Mouse (Mus musculus) C2C12 (cell line): ENCODE measurements around the gene Cdkl3. TPM values are rescaled to one million over a fixed set of nuclear protein-coding genes. Genes with fewer than 3 reads are reported as not detected.
A peak's percentile ranks its signal among the peaks of the same experiment; 100 is the strongest.

Experiments
- H3K27me3 ChIP-seq: one replicate; pipeline ENCODE4 v1.6.1; 2011; ENCODE audit not compliant: control insufficient read depth, insufficient read depth, insufficient read length
- H3K36me3 ChIP-seq: one replicate; pipeline ENCODE4 v1.6.1; 2011; ENCODE audit not compliant: control insufficient read depth, insufficient read depth
- H3K4me3 ChIP-seq: one replicate; pipeline ENCODE4 v1.5.1; 2011; ENCODE audit warnings: mild to moderate bottlenecking, control low read depth; ENCODE audit not compliant: poor library complexity, insufficient read depth, severe bottlenecking
- H3K79me2 ChIP-seq: one replicate; pipeline ENCODE4 v1.6.1; 2011; ENCODE audit not compliant: control insufficient read depth, insufficient read depth
- H3K79me3 ChIP-seq: one replicate; pipeline ENCODE4 v1.6.1; 2011; ENCODE audit warnings: low read depth, control low read depth
- H3ac ChIP-seq: one replicate; pipeline ENCODE3; 2011; ENCODE audit warnings: low read depth; ENCODE audit not compliant: control insufficient read depth, insufficient read length
- CEBPB ChIP-seq: IDR thresholded peaks from one replicate; pipeline ENCODE4 v1.6.1; 2011; ENCODE audit warnings: low read depth, mild to moderate bottlenecking, control low read depth, moderate library complexity
- CTCF ChIP-seq: IDR thresholded peaks from one replicate; pipeline ENCODE4 v1.5.1; 2011; ENCODE audit not compliant: control insufficient read depth, insufficient read depth, insufficient read length
- FOSL1 ChIP-seq: IDR thresholded peaks from one replicate; pipeline ENCODE4 v1.8.0; 2011; ENCODE audit warnings: mild to moderate bottlenecking, low read length; ENCODE audit not compliant: poor library complexity, insufficient read depth, severe bottlenecking
- MAX ChIP-seq: IDR thresholded peaks from one replicate; pipeline ENCODE4 v1.6.1; 2011; ENCODE audit warnings: mild to moderate bottlenecking, control low read depth
- MYOD1 ChIP-seq: IDR thresholded peaks from one replicate; pipeline ENCODE4 v1.6.1; 2011; ENCODE audit warnings: low read depth; ENCODE audit not compliant: control insufficient read depth, insufficient read length
- MYOG ChIP-seq: IDR thresholded peaks from one replicate; pipeline ENCODE4 v1.6.1; 2011; ENCODE audit not compliant: control insufficient read depth, insufficient read length; ENCODE audit errors: extremely low read depth
- USF1 ChIP-seq: IDR thresholded peaks from one replicate; pipeline ENCODE4 v1.6.1; 2011; ENCODE audit warnings: low read depth, mild to moderate bottlenecking, control low read depth, moderate library complexity
- polyA plus RNA-seq: library from polyadenylated mRNA; unstranded; fragments of >200 nt; fragmentation: generic; extraction: Trizol; gene quantifications from one replicate; pipeline ENCODE4 v1.2.1, GENCODE M21; 2012; ENCODE audit warnings: missing spikeins

Gene Cdkl3
- polyA plus RNA-seq, 1 experiment = 1.7 TPM

GRCm38 (mm10) chr11:52098398-52098946 is 94.5 kb downstream of the Cdkl3 start, which contains the start of gene Ppp2ca:
Gene Ppp2ca (plus strand): TSS chr11:52098681.
- H3ac ChIP-seq = peak within 1 kb of the TSS; percentile 87
- H3K79me2 ChIP-seq = peaks cover 49% of the 10 kb centered on the region
- peaks cover 45% of the 10 kb centered on the region for H3K79me3 ChIP-seq
- H3K4me3 ChIP-seq = peak within 1 kb of the TSS; percentile 100
- H3K36me3 ChIP-seq = peaks cover 26% of the 10 kb centered on the region
- TF ChIP-seq MYOD1 = no peak
- no peak for TF ChIP-seq FOSL1
- no peak for TF ChIP-seq MAX
- TF ChIP-seq MYOG = no peak
- no peak for TF ChIP-seq CTCF
- no peaks in the 10 kb centered on the region for H3K27me3 ChIP-seq

- Histone ChIP-seq H3ac (peak overlapping the region; percentile 87), H3K79me3 (peaks cover 52% of the 10 kb centered on the region), H3K36me3 (peaks cover 26% of the 10 kb centered on the region), H3K27me3 (no peaks in the 10 kb centered on the region), H3K79me2 (peaks cover 56% of the 10 kb centered on the region), H3K4me3 (peak overlapping the region; percentile 100)
- no peak for TF ChIP-seq CTCF
- no peak for TF ChIP-seq MAX
- TF ChIP-seq FOSL1 = no peak
- TF ChIP-seq CEBPB = no peak
- TF ChIP-seq USF1 = no peak
Observed at GRCm38 (mm10) chr11:52099031-52099761, 95.2 kb downstream of the Cdkl3 start.

GRCm38 (mm10) chr11:52099771-52100219 is 95.8 kb downstream of the Cdkl3 start:
- H3ac ChIP-seq = peak overlapping the region; percentile 18
- peak overlapping the region; percentile 100 for H3K4me3 ChIP-seq
- H3K36me3 ChIP-seq = peaks cover 26% of the 10 kb centered on the region
- peaks cover 58% of the 10 kb centered on the region for H3K79me3 ChIP-seq
- no peak for TF ChIP-seq MYOG
- TF ChIP-seq FOSL1 = peak; percentile 9
- TF ChIP-seq MYOD1 = no peak
- TF ChIP-seq MAX = no peak
- TF ChIP-seq CTCF = no peak
- no peak for TF ChIP-seq CEBPB
- TF ChIP-seq USF1 = no peak
- H3K27me3 ChIP-seq = no peaks in the 10 kb centered on the region
- peaks cover 62% of the 10 kb centered on the region for H3K79me2 ChIP-seq

GRCm38 (mm10) chr11:52102977-52103376 is 99.0 kb downstream of the Cdkl3 start:
- Histone ChIP-seq H3K36me3 (peaks cover 26% of the 10 kb centered on the region), H3K27me3 (no peaks in the 10 kb centered on the region)
- TF ChIP-seq USF1 = no peak
- TF ChIP-seq MAX = no peak
- no peak for TF ChIP-seq MYOD1
- TF ChIP-seq MYOG = no peak

GRCm38 (mm10) chr11:52105503-52105902 is 101.5 kb downstream of the Cdkl3 start:
- no peaks in the 10 kb centered on the region for H3K27me3 ChIP-seq
- peaks cover 21% of the 10 kb centered on the region for H3K36me3 ChIP-seq
- no peak overlapping the region for H3ac ChIP-seq
- no peak for TF ChIP-seq MYOD1
- peaks cover 100% of the 10 kb centered on the region for H3K79me2 ChIP-seq
- no peak overlapping the region for H3K4me3 ChIP-seq
- peaks cover 97% of the 10 kb centered on the region for H3K79me3 ChIP-seq

More at GRCm38 (mm10) chr11:52102977-52103376, 99.0 kb downstream of the Cdkl3 start:
- H3K79me3 ChIP-seq = peaks cover 88% of the 10 kb centered on the region
- H3K79me2 ChIP-seq = peaks cover 94% of the 10 kb centered on the region
- H3K4me3 ChIP-seq = no peak overlapping the region
- H3ac ChIP-seq = no peak overlapping the region

GRCm38 (mm10) chr11:52106037-52106436 is 102.0 kb downstream of the Cdkl3 start:
- Histone ChIP-seq H3ac (no peak overlapping the region), H3K4me3 (no peak overlapping the region), H3K27me3 (no peaks in the 10 kb centered on the region), H3K79me3 (peaks cover 97% of the 10 kb centered on the region), H3K79me2 (peaks cover 100% of the 10 kb centered on the region), H3K36me3 (peaks cover 16% of the 10 kb centered on the region)
- no peak for TF ChIP-seq MAX
- no peak for TF ChIP-seq CEBPB
- no peak for TF ChIP-seq FOSL1
